Mouse (Mus musculus) CH12.LX (cell line): ENCODE data around the gene Psap. TPM values are rescaled to one million over a fixed set of nuclear protein-coding genes. Genes with fewer than 3 reads are reported as not detected.
A peak's percentile ranks its signal among the peaks of the same experiment; 100 is the strongest.

Experiments used
- DNase-seq: peaks from one replicate; pipeline ENCODE4 v3.0.0-alpha.2; 2013; ENCODE audit errors: extremely low read depth
- H3K27ac ChIP-seq: 2 replicates; pipeline ENCODE4 v1.5.1; 2012; ENCODE audit warnings: low read depth, mild to moderate bottlenecking, control low read depth, moderate library complexity; ENCODE audit not compliant: insufficient read depth
- H3K27me3 ChIP-seq: replicated peaks from 2 replicates; pipeline ENCODE3; 2012; ENCODE audit warnings: inconsistent platforms
- H3K36me3 ChIP-seq, 2 experiments: replicated peaks in 1 of 2; 2 replicates each; pipeline versions ENCODE3 to v1.6.1; 2012; ENCODE audit warnings: inconsistent platforms in 1 of 2, low read length in 1 of 2, mild to moderate bottlenecking in 1 of 2, mixed read lengths in 1 of 2, moderate library complexity in 1 of 2; ENCODE audit not compliant: control insufficient read depth in 1 of 2, insufficient read depth in 1 of 2
- H3K4me1 ChIP-seq, 2 experiments: 2 replicates each; pipeline ENCODE4 v1.6.1; 2012; ENCODE audit warnings: inconsistent platforms in 1 of 2, moderate library complexity in 1 of 2; ENCODE audit not compliant: insufficient read depth in 2 of 2, control insufficient read depth in 1 of 2
- H3K4me2 ChIP-seq: 2 replicates; pipeline ENCODE4 v1.6.1; 2012; ENCODE audit warnings: low read depth, mild to moderate bottlenecking, control low read depth; ENCODE audit not compliant: poor library complexity, insufficient read depth, severe bottlenecking
- H3K4me3 ChIP-seq, 3 experiments: fragments of 150-350 bp in 1 of 3; sonication (generic) in 1 of 3; replicated peaks in 1 of 3; 2 replicates each; pipeline versions ENCODE3 to v1.5.1; 2011 to 2012; ENCODE audit warnings: low read depth in 2 of 3, low read length in 2 of 3, mild to moderate bottlenecking in 2 of 3, moderate library complexity in 2 of 3, control low read depth in 1 of 3, improper control_type of control experiment in 1 of 3, inconsistent platforms in 1 of 3, mixed read lengths in 1 of 3; ENCODE audit not compliant: poor library complexity in 1 of 3
- H3K79me2 ChIP-seq: replicated peaks from 2 replicates; pipeline ENCODE4 v1.6.1; 2012; ENCODE audit warnings: mild to moderate bottlenecking, moderate library complexity; ENCODE audit not compliant: control insufficient read depth, poor library complexity, insufficient read depth, severe bottlenecking; ENCODE audit errors: extremely low read depth
- H3K9ac ChIP-seq: 2 replicates; pipeline ENCODE4 v1.6.1; 2012; ENCODE audit warnings: low read depth, mild to moderate bottlenecking, control low read depth, moderate library complexity; ENCODE audit not compliant: insufficient read depth
- H3K9me3 ChIP-seq: replicated peaks from 2 replicates; pipeline ENCODE3; 2012; ENCODE audit warnings: low read length, inconsistent platforms, mixed read lengths
- BHLHE40 ChIP-seq: IDR thresholded peaks from 2 replicates; pipeline ENCODE4 v1.6.1; 2011; ENCODE audit warnings: mild to moderate bottlenecking, low read depth, low read length, improper control_type of control experiment
- CHD1 ChIP-seq: IDR thresholded peaks from 2 replicates; pipeline ENCODE4 v1.6.1; 2012; ENCODE audit warnings: low read depth, low read length, improper control_type of control experiment, inconsistent platforms
- CHD2 ChIP-seq: IDR thresholded peaks from 2 replicates; pipeline ENCODE4 v1.6.1; 2011; ENCODE audit warnings: low read length, improper control_type of control experiment
- ELF1 ChIP-seq: IDR thresholded peaks from 2 replicates; pipeline ENCODE4 v1.6.1; 2014; ENCODE audit warnings: low read depth, mild to moderate bottlenecking, inconsistent platforms, low read length, improper control_type of control experiment
- ETS1 ChIP-seq: conservative IDR thresholded peaks from 2 replicates; pipeline ENCODE4 v1.6.1; 2012; ENCODE audit warnings: low read depth, mild to moderate bottlenecking, inconsistent platforms, low read length, improper control_type of control experiment, moderate library complexity
- GABPA ChIP-seq: IDR thresholded peaks from 2 replicates; pipeline ENCODE4 v1.6.1; 2012; ENCODE audit warnings: low read depth, low read length, improper control_type of control experiment, inconsistent platforms; ENCODE audit not compliant: insufficient replicate concordance
- HCFC1 ChIP-seq: IDR thresholded peaks from 2 replicates; pipeline ENCODE4 v1.6.1; 2012; ENCODE audit warnings: low read depth, mild to moderate bottlenecking, inconsistent platforms, low read length, improper control_type of control experiment
- KAT2A ChIP-seq: IDR thresholded peaks from 2 replicates; pipeline ENCODE4 v1.6.1; 2012; ENCODE audit warnings: low read length, improper control_type of control experiment, inconsistent platforms; ENCODE audit not compliant: insufficient replicate concordance
- MAFK ChIP-seq: IDR thresholded peaks from 2 replicates; pipeline ENCODE4 v1.6.1; 2011; ENCODE audit warnings: low read length, improper control_type of control experiment; ENCODE audit not compliant: insufficient replicate concordance
- MAZ ChIP-seq: IDR thresholded peaks from 2 replicates; pipeline ENCODE4 v1.6.1; 2012; ENCODE audit warnings: low read depth, mild to moderate bottlenecking, inconsistent platforms, low read length, improper control_type of control experiment, moderate library complexity
- MEF2A ChIP-seq: IDR thresholded peaks from 2 replicates; pipeline ENCODE4 v1.6.1; 2014; ENCODE audit warnings: low read depth, mild to moderate bottlenecking, inconsistent platforms, low read length, improper control_type of control experiment, borderline replicate concordance
- MXI1 ChIP-seq: IDR thresholded peaks from 2 replicates; pipeline ENCODE4 v1.6.1; 2011; ENCODE audit warnings: mild to moderate bottlenecking, low read depth, low read length, improper control_type of control experiment
- RAD21 ChIP-seq: IDR thresholded peaks from 2 replicates; pipeline ENCODE4 v1.6.1; 2011; ENCODE audit warnings: low read depth, mild to moderate bottlenecking, low read length, improper control_type of control experiment, moderate library complexity
- RCOR1 ChIP-seq: conservative IDR thresholded peaks from 2 replicates; pipeline ENCODE4 v1.6.1; 2012; ENCODE audit warnings: low read depth, mild to moderate bottlenecking, inconsistent platforms, low read length, improper control_type of control experiment
- TBP ChIP-seq: conservative IDR thresholded peaks from 2 replicates; pipeline ENCODE4 v1.6.1; 2011; ENCODE audit warnings: low read depth, low read length, improper control_type of control experiment
- UBTF ChIP-seq: IDR thresholded peaks from 2 replicates; pipeline ENCODE4 v1.6.1; 2012; ENCODE audit warnings: low read depth, mild to moderate bottlenecking, inconsistent platforms, low read length, improper control_type of control experiment, moderate library complexity
- ZC3H11A ChIP-seq: IDR thresholded peaks from 2 replicates; pipeline ENCODE4 v1.6.1; 2012; ENCODE audit warnings: low read depth, mild to moderate bottlenecking, inconsistent platforms, low read length, improper control_type of control experiment
- ZKSCAN1 ChIP-seq: IDR thresholded peaks from 2 replicates; pipeline ENCODE4 v1.6.1; 2012; ENCODE audit warnings: low read depth, inconsistent platforms, low read length, improper control_type of control experiment, borderline replicate concordance
- dilution Hi-C: fragments of 300-500 bp; cut with MboI; formaldehyde crosslinking; loops from 2 replicates; pipeline ENCODE4 v1.14.3; 2020; ENCODE audit warnings: low sequenced_read_pairs; ENCODE audit not compliant: extremely low pct_unique_long_range_greater_than_20kb, extremely low pct_ligation_motif_present
- in situ Hi-C: fragments of 300-500 bp; cut with MboI; formaldehyde crosslinking; loops from 3 replicates; pipeline ENCODE4 v1.14.3; 2019; ENCODE audit warnings: low sequenced_read_pairs, low pct_ligation_motif_present, low pct_unique_long_range_greater_than_20kb, mixed read lengths
- polyA plus RNA-seq: library from polyadenylated mRNA; unstranded; fragments of >175 nt; gene quantifications from 2 replicates; pipeline ENCODE4 v1.2.1, GENCODE M21; 2012; ENCODE audit warnings: low read depth; ENCODE audit not compliant: insufficient read length
- total RNA-seq, 2 experiments: library from RNA; depleted of rRNA; stranded (reverse); fragments of 300-350 nt in 1 of 2; fragments of >200 nt in 1 of 2; gene quantifications; 2 replicates each; pipeline ENCODE4 v1.2.3; 2012 to 2014

Gene Psap
- total and polyA plus RNA-seq, 3 experiments: 223 to 470 (median 300) TPM

GRCm38 (mm10) chr10:60346701-60347405 lies 69.4 kb downstream of the Psap start, which contains the start of gene Vsir (continued):
- no peak for TF ChIP-seq ZKSCAN1
- TF ChIP-seq MXI1: peak; percentile 56; the same call in 1 of the 2 replicates
- TF ChIP-seq TBP: no peak
- peak; percentile 95 for TF ChIP-seq CHD2
- TF ChIP-seq ELF1: peak; percentile 61

- Histone ChIP-seq H3K27ac (no peak overlapping the region), H3K27me3 (peaks cover 18% of the 10 kb centered on the region), H3K4me2 (peak overlapping the region; percentile 73), H3K79me2 (no peaks in the 10 kb centered on the region), H3K36me3 (no peaks in the 10 kb centered on the region), H3K9me3 (no peaks in the 10 kb centered on the region), H3K4me3 (peak overlapping the region in 2 of 3 experiments; percentile 48 to 75), H3K9ac (peak overlapping the region; percentile 56; the same call in 1 of the 2 replicates), H3K4me1 (peaks cover 27 to 57% of the 10 kb centered on the region in 2 experiments)
- no peak for TF ChIP-seq UBTF
- no peak for TF ChIP-seq MEF2A
- no peak for TF ChIP-seq GABPA
- TF ChIP-seq TBP: no peak
- no peak for TF ChIP-seq BHLHE40
- TF ChIP-seq MAZ: no peak
- TF ChIP-seq KAT2A: no peak
- TF ChIP-seq ETS1: no peak
- no peak for TF ChIP-seq RAD21
- no peak for TF ChIP-seq MAFK
- no peak for DNase-seq
- in situ Hi-C loops: no loop called here
- dilution Hi-C loops: no loop called here
These were observed 70.6 kb downstream of the Psap start for GRCm38 (mm10) chr10:60347768-60348610.

GRCm38 (mm10) chr10:60349056-60349455 lies 71.6 kb downstream of the Psap start:
- no peaks in the 10 kb centered on the region for H3K36me3 ChIP-seq
- in situ Hi-C loops: no loop called here
- H3K4me1 ChIP-seq: peaks cover 27 to 57% of the 10 kb centered on the region in 2 experiments
- TF ChIP-seq ZC3H11A (no peak), CHD1 (no peak), MXI1 (peak; percentile 27; the same call in 1 of the 2 replicates), RCOR1 (no peak), CHD2 (no peak), HCFC1 (no peak)
- TF ChIP-seq, all 38 proteins: peak for 1
- Histone ChIP-seq H3K4me2 (peak overlapping the region; percentile 17; the same call in 1 of the 2 replicates), H3K27me3 (peaks cover 15% of the 10 kb centered on the region), H3K9me3 (no peaks in the 10 kb centered on the region), H3K4me3 (peak overlapping the region in 1 of 3 experiments; percentile 29), H3K79me2 (no peaks in the 10 kb centered on the region), H3K27ac (no peak overlapping the region), H3K9ac (no peak overlapping the region)
- no peak for DNase-seq
- dilution Hi-C loops: no loop called here
